Mouse (Mus musculus) B cell, adult 2 months (primary cell): ENCODE measurements at regions not wholly inside any gene's neighbourhood (a gene's known extent, or its start where the extent isn't known, plus 50 kb on each side); places are given as distances from the start of the nearest gene placed in this dataset.

Experiments
- DNase-seq, 2 experiments: peaks; one replicate each; pipeline ENCODE4 v3.0.0; 2022

GRCm38 (mm10) chr9:23134421-23135118, 88.3 kb upstream of the Bmper start:
- DNase-seq: no peak

- no peak for DNase-seq
Observed at GRCm38 (mm10) chr9:23136511-23136910, 86.4 kb upstream of the Bmper start.

- DNase-seq: no peak
Observed at GRCm38 (mm10) chr9:23137682-23138210, 85.1 kb upstream of the Bmper start.

- no peak for DNase-seq
Observed at GRCm38 (mm10) chr9:23139580-23140162, 83.2 kb upstream of the Bmper start.

GRCm38 (mm10) chr9:23144281-23144680, 78.6 kb upstream of the Bmper start:
- DNase-seq: no peak

GRCm38 (mm10) chr9:23150338-23150737, 72.5 kb upstream of the Bmper start:
- no peak for DNase-seq

- no peak for DNase-seq
Observed at GRCm38 (mm10) chr9:23150874-23151273, 72.0 kb upstream of the Bmper start.

- DNase-seq: no peak
Observed at GRCm38 (mm10) chr9:23151953-23152490, 70.9 kb upstream of the Bmper start.

- no peak for DNase-seq
Observed at GRCm38 (mm10) chr9:23156820-23157570, 65.9 kb upstream of the Bmper start.

GRCm38 (mm10) chr9:23158499-23158898, 64.4 kb upstream of the Bmper start:
- DNase-seq: no peak

- DNase-seq: no peak
Observed at GRCm38 (mm10) chr9:23161346-23161745, 61.5 kb upstream of the Bmper start.

- DNase-seq: no peak
Observed at GRCm38 (mm10) chr9:23167056-23167591, 55.8 kb upstream of the Bmper start.

- no peak for DNase-seq
Observed at GRCm38 (mm10) chr9:23167716-23168115, 55.2 kb upstream of the Bmper start.

GRCm38 (mm10) chr9:23168149-23168548, 54.7 kb upstream of the Bmper start:
- no peak for DNase-seq

GRCm38 (mm10) chr9:23171361-23171760, 51.5 kb upstream of the Bmper start:
- DNase-seq: no peak
